Comparison of ENCODE assay signal across 8 mouse cellular contexts in genomic region chr7:25005421-25006065, GRCm38 (mm10). TPM values are rescaled to one million over a fixed set of nuclear protein-coding genes. Genes with fewer than 3 reads are reported as not detected.
DNase-seq lines count a peak whose midpoint lies in the region; ATAC-seq lines count a peak whose summit lies in the region.

Atp1a3 (minus strand) TSS chr7:25005958.

- H3K79me2 ChIP-seq in macrophage (ENCODE audit: inconsistent target): no peaks in the 10 kb centered on the region; the same call in 1 of the 2 replicates

- peak; percentile 84 for DNase-seq in layer of hippocampus, adult 11-12 months (ENCODE audit: low spot score)
- DNase-seq in layer of hippocampus, adult 9-10 months (ENCODE audit: low spot score): no peak
- peak; percentile 89 for DNase-seq in forebrain, embryonic 14.5 days (ENCODE audit: low spot score)
- DNase-seq in layer of hippocampus, adult 8-10 months (ENCODE audit: low spot score in 2 of 2): peak; percentile 70 to 77
- DNase-seq in right cerebral cortex, postnatal 10 days (ENCODE audit: low spot score in 2 of 2): peak; percentile 95 to 96
- no peak for DNase-seq in gastrocnemius, postnatal 10 days

- H3K36me3 ChIP-seq in forebrain, embryonic 14.5 days (ENCODE audit: control insufficient read depth, insufficient read depth, low read length): peaks cover 5% of the 10 kb centered on the region
- no peaks in the 10 kb centered on the region for H3K36me3 ChIP-seq in macrophage (ENCODE audit: inconsistent target)

- peak within 1 kb of the TSS; percentile 86 for H3K9ac ChIP-seq in forebrain, embryonic 14.5 days (ENCODE audit: low read length)

- peak within 1 kb of the TSS; percentile 93 for H3K27ac ChIP-seq in forebrain, embryonic 14.5 days (ENCODE audit: low read depth, low read length)
- peak within 1 kb of the TSS; percentile 78 for H3K27ac ChIP-seq in macrophage

- peaks cover 52% of the 10 kb centered on the region for H3K4me1 ChIP-seq in forebrain, embryonic 14.5 days (ENCODE audit: control insufficient read depth, insufficient read depth, low read length)

- H3K4me3 ChIP-seq in forebrain, embryonic 14.5 days (ENCODE audit: low read depth, low read length): peak within 1 kb of the TSS; percentile 65
- peak within 1 kb of the TSS; percentile 54 for H3K4me3 ChIP-seq in macrophage (ENCODE audit: inconsistent target)

- H3K27me3 ChIP-seq in forebrain, embryonic 14.5 days (replicated peaks; ENCODE audit: control insufficient read depth, insufficient read depth, low read length): 0 out of 2 replicates have a peak, but pooled peaks cover 8% of the 10 kb centered on the region

- 0 out of 2 replicates have a peak, but pooled peaks have one; percentile 45 for ATAC-seq in cerebellum, adult (ENCODE audit: insufficient number of reproducible peaks, low FRiP score, low TSS enrichment)
- ATAC-seq in forebrain, embryonic 14.5 days: peak; percentile 89

- H3K4me2 ChIP-seq in forebrain, embryonic 14.5 days (ENCODE audit: low read length): peak within 1 kb of the TSS; percentile 90

- WGBS in forebrain, embryonic 14.5 days: under 1% methylated on average over 52 of the region's 54 CpGs
- 2% methylated on average over 49 of the region's 54 CpGs for WGBS in macrophage (ENCODE audit: missing documents)

- H3K9me3 ChIP-seq in forebrain, embryonic 14.5 days (replicated peaks; ENCODE audit: control insufficient read depth, low read length): no peaks in the 10 kb centered on the region

RNA-seq across cellular contexts. Expression of gene Atp1a3, which starts in this region (rescaled TPM):
- 122 and 183 TPM in 2 replicates for polyA plus RNA-seq in forebrain, embryonic 14.5 days (2014; fragmentation: Nextera tagmentation; extraction: Ambion mirVana)
- 1,000 to 10,000 TPM; 2,163 to 2,251 (median 2,216) TPM for total RNA-seq in layer of hippocampus, adult 8-10 months (2022)
- 10 to 100 TPM in 15 of 26 experiments, 1 to 10 TPM in 11; 4.3 to 36.6 (median 12.0) TPM for total RNA-seq in macrophage (2018; cell fraction: chromatin; rRNA removed)
- 100 to 1,000 TPM in 12 of 26 experiments, 10 to 100 TPM in 14; 41.3 to 159 (median 82.6) TPM for total RNA-seq in macrophage (2018; cell fraction: cytosol; rRNA removed)
- total RNA-seq in macrophage (2018; cell fraction: nucleus; rRNA removed): 100 to 1,000 TPM in 3 of 26 experiments, 10 to 100 TPM in 23; 21.3 to 120 (median 68.3) TPM
- 97.0 to 111 TPM (median 106 TPM) in 3 replicates for polyA plus RNA-seq in macrophage (2018)
- total RNA-seq in gastrocnemius, postnatal 10 days (2021): 1 to 10 TPM; 1.9 to 4.0 TPM

Comparison
In these comparisons a context has a peak if more than half of its experiments do, and no peak if none do; other contexts are left out.
1. RNA of gene Atp1a3 (total RNA-seq): 2,163 to 2,251 TPM in layer of hippocampus, adult 8-10 months; 1.9 to 4.0 TPM in gastrocnemius, postnatal 10 days; every median in the first group is over 100 times any median in the second.
2. DNase-seq: peak in layer of hippocampus, adult 11-12 months (single experiment), forebrain, embryonic 14.5 days (single experiment), layer of hippocampus, adult 8-10 months (2 of 2) and right cerebral cortex, postnatal 10 days (2 of 2); none in layer of hippocampus, adult 9-10 months (single experiment) and gastrocnemius, postnatal 10 days (single experiment).